Mouse (Mus musculus) CH12.LX (cell line): ENCODE measurements at regions not wholly inside any gene's neighbourhood (a gene's known extent, or its start where the extent isn't known, plus 50 kb on each side); places are given as distances from the start of the nearest gene placed in this dataset.

ENCODE experiments used
- DNase-seq: peaks from one replicate; pipeline ENCODE4 v3.0.0-alpha.2; 2013; ENCODE audit errors: extremely low read depth
- H3K27ac ChIP-seq: 2 replicates; pipeline ENCODE4 v1.5.1; 2012; ENCODE audit warnings: low read depth, mild to moderate bottlenecking, control low read depth, moderate library complexity; ENCODE audit not compliant: insufficient read depth
- H3K27me3 ChIP-seq: replicated peaks from 2 replicates; pipeline ENCODE3; 2012; ENCODE audit warnings: inconsistent platforms
- H3K36me3 ChIP-seq, 2 experiments: replicated peaks in 1 of 2; 2 replicates each; pipeline versions ENCODE3 to v1.6.1; 2012; ENCODE audit warnings: inconsistent platforms in 1 of 2, low read length in 1 of 2, mild to moderate bottlenecking in 1 of 2, mixed read lengths in 1 of 2, moderate library complexity in 1 of 2; ENCODE audit not compliant: control insufficient read depth in 1 of 2, insufficient read depth in 1 of 2
- H3K4me1 ChIP-seq, 2 experiments: 2 replicates each; pipeline ENCODE4 v1.6.1; 2012; ENCODE audit warnings: inconsistent platforms in 1 of 2, moderate library complexity in 1 of 2; ENCODE audit not compliant: insufficient read depth in 2 of 2, control insufficient read depth in 1 of 2
- H3K4me2 ChIP-seq: 2 replicates; pipeline ENCODE4 v1.6.1; 2012; ENCODE audit warnings: low read depth, mild to moderate bottlenecking, control low read depth; ENCODE audit not compliant: poor library complexity, insufficient read depth, severe bottlenecking
- H3K4me3 ChIP-seq, 3 experiments: fragments of 150-350 bp in 1 of 3; sonication (generic) in 1 of 3; replicated peaks in 1 of 3; 2 replicates each; pipeline versions ENCODE3 to v1.5.1; 2011 to 2012; ENCODE audit warnings: low read depth in 2 of 3, low read length in 2 of 3, mild to moderate bottlenecking in 2 of 3, moderate library complexity in 2 of 3, control low read depth in 1 of 3, improper control_type of control experiment in 1 of 3, inconsistent platforms in 1 of 3, mixed read lengths in 1 of 3; ENCODE audit not compliant: poor library complexity in 1 of 3
- H3K79me2 ChIP-seq: replicated peaks from 2 replicates; pipeline ENCODE4 v1.6.1; 2012; ENCODE audit warnings: mild to moderate bottlenecking, moderate library complexity; ENCODE audit not compliant: control insufficient read depth, poor library complexity, insufficient read depth, severe bottlenecking; ENCODE audit errors: extremely low read depth
- H3K9ac ChIP-seq: 2 replicates; pipeline ENCODE4 v1.6.1; 2012; ENCODE audit warnings: low read depth, mild to moderate bottlenecking, control low read depth, moderate library complexity; ENCODE audit not compliant: insufficient read depth
- H3K9me3 ChIP-seq: replicated peaks from 2 replicates; pipeline ENCODE3; 2012; ENCODE audit warnings: low read length, inconsistent platforms, mixed read lengths
- IRF4 ChIP-seq: IDR thresholded peaks from 2 replicates; pipeline ENCODE4 v1.6.1; 2014; ENCODE audit warnings: low read depth, mild to moderate bottlenecking, inconsistent platforms, low read length, improper control_type of control experiment
- JUN ChIP-seq: IDR thresholded peaks from 2 replicates; pipeline ENCODE4 v1.6.1; 2011; ENCODE audit warnings: low read depth, mild to moderate bottlenecking, low read length, improper control_type of control experiment, moderate library complexity; ENCODE audit not compliant: insufficient read depth
- KAT2A ChIP-seq: IDR thresholded peaks from 2 replicates; pipeline ENCODE4 v1.6.1; 2012; ENCODE audit warnings: low read length, improper control_type of control experiment, inconsistent platforms; ENCODE audit not compliant: insufficient replicate concordance
- MAFK ChIP-seq: IDR thresholded peaks from 2 replicates; pipeline ENCODE4 v1.6.1; 2011; ENCODE audit warnings: low read length, improper control_type of control experiment; ENCODE audit not compliant: insufficient replicate concordance
- MAX ChIP-seq: IDR thresholded peaks from 2 replicates; pipeline ENCODE4 v1.6.1; 2011; ENCODE audit warnings: low read length, improper control_type of control experiment
- MAZ ChIP-seq: IDR thresholded peaks from 2 replicates; pipeline ENCODE4 v1.6.1; 2012; ENCODE audit warnings: low read depth, mild to moderate bottlenecking, inconsistent platforms, low read length, improper control_type of control experiment, moderate library complexity
- MXI1 ChIP-seq: IDR thresholded peaks from 2 replicates; pipeline ENCODE4 v1.6.1; 2011; ENCODE audit warnings: mild to moderate bottlenecking, low read depth, low read length, improper control_type of control experiment
- NELFE ChIP-seq: IDR thresholded peaks from 2 replicates; pipeline ENCODE4 v1.6.1; 2011; ENCODE audit warnings: low read depth, low read length, improper control_type of control experiment
- NRF1 ChIP-seq: IDR thresholded peaks from 2 replicates; pipeline ENCODE4 v1.6.1; 2014; ENCODE audit warnings: low read depth, mild to moderate bottlenecking, inconsistent platforms, low read length, improper control_type of control experiment, moderate library complexity
- POLR2A ChIP-seq: IDR thresholded peaks from 2 replicates; pipeline ENCODE4 v1.6.1; 2011; ENCODE audit warnings: low read depth, mild to moderate bottlenecking, improper control_type of control experiment, low read length
- RAD21 ChIP-seq: IDR thresholded peaks from 2 replicates; pipeline ENCODE4 v1.6.1; 2011; ENCODE audit warnings: low read depth, mild to moderate bottlenecking, low read length, improper control_type of control experiment, moderate library complexity
- SMC3 ChIP-seq: IDR thresholded peaks from 2 replicates; pipeline ENCODE4 v1.6.1; 2011; ENCODE audit warnings: low read depth, low read length, improper control_type of control experiment
- TCF12 ChIP-seq: IDR thresholded peaks from 2 replicates; pipeline ENCODE4 v1.6.1; 2014; ENCODE audit warnings: low read depth, mild to moderate bottlenecking, inconsistent platforms, low read length, improper control_type of control experiment
- UBTF ChIP-seq: IDR thresholded peaks from 2 replicates; pipeline ENCODE4 v1.6.1; 2012; ENCODE audit warnings: low read depth, mild to moderate bottlenecking, inconsistent platforms, low read length, improper control_type of control experiment, moderate library complexity
- ZC3H11A ChIP-seq: IDR thresholded peaks from 2 replicates; pipeline ENCODE4 v1.6.1; 2012; ENCODE audit warnings: low read depth, mild to moderate bottlenecking, inconsistent platforms, low read length, improper control_type of control experiment
- ZMIZ1 ChIP-seq: IDR thresholded peaks from 2 replicates; pipeline ENCODE4 v1.6.1; 2012; ENCODE audit warnings: low read depth, mild to moderate bottlenecking, inconsistent platforms, low read length, improper control_type of control experiment
- dilution Hi-C: fragments of 300-500 bp; cut with MboI; formaldehyde crosslinking; loops from 2 replicates; pipeline ENCODE4 v1.14.3; 2020; ENCODE audit warnings: low sequenced_read_pairs; ENCODE audit not compliant: extremely low pct_unique_long_range_greater_than_20kb, extremely low pct_ligation_motif_present
- in situ Hi-C: fragments of 300-500 bp; cut with MboI; formaldehyde crosslinking; loops from 3 replicates; pipeline ENCODE4 v1.14.3; 2019; ENCODE audit warnings: low sequenced_read_pairs, low pct_ligation_motif_present, low pct_unique_long_range_greater_than_20kb, mixed read lengths

GRCm38 (mm10) chr12:91931586-91931985 lies 82.6 kb upstream of the Sel1l start:
- no peaks in the 10 kb centered on the region for H3K9me3 ChIP-seq
- H3K79me2 ChIP-seq, result no peaks in the 10 kb centered on the region
- no peak overlapping the region for H3K4me2 ChIP-seq
- DNase-seq, result no peak
- H3K4me3 ChIP-seq, result no peak overlapping the region
- no peaks in the 10 kb centered on the region for H3K36me3 ChIP-seq
- no peak for TF ChIP-seq NRF1
- TF ChIP-seq NELFE, result no peak
- no peak for TF ChIP-seq SMC3
- no peak for TF ChIP-seq JUN
- TF ChIP-seq POLR2A, result no peak
- no peak for TF ChIP-seq TCF12
- no peak for TF ChIP-seq MAZ
- TF ChIP-seq IRF4, result no peak
- dilution Hi-C loops (no loop called here), in situ Hi-C loops (no loop called here)
- no peaks in the 10 kb centered on the region for H3K4me1 ChIP-seq
- H3K27me3 ChIP-seq, result no peaks in the 10 kb centered on the region
- no peak overlapping the region for H3K27ac ChIP-seq
- no peak overlapping the region for H3K9ac ChIP-seq

- Histone ChIP-seq H3K27ac (no peak overlapping the region), H3K27me3 (no peaks in the 10 kb centered on the region), H3K79me2 (no peaks in the 10 kb centered on the region), H3K4me1 (no peaks in the 10 kb centered on the region), H3K9ac (no peak overlapping the region), H3K9me3 (no peaks in the 10 kb centered on the region)
- no peak for DNase-seq
- no peak for TF ChIP-seq ZMIZ1
- TF ChIP-seq RAD21, result no peak
- no peak for TF ChIP-seq MXI1
- TF ChIP-seq TCF12, result no peak
- no peak for TF ChIP-seq UBTF
- TF ChIP-seq ZC3H11A, result no peak
- no peak for TF ChIP-seq KAT2A
- TF ChIP-seq MAX, result no peak
- no peak for TF ChIP-seq MAFK
- no peak for TF ChIP-seq NRF1
- no peak for TF ChIP-seq SMC3
- TF ChIP-seq, all 38 proteins: peak for 0
- dilution Hi-C loops, result no loop called here
- Histone ChIP-seq H3K36me3 (no peaks in the 10 kb centered on the region), H3K4me3 (no peak overlapping the region), H3K4me2 (no peak overlapping the region)
- in situ Hi-C loops, result no loop called here
Measured at GRCm38 (mm10) chr12:91929386-91930054, 80.6 kb upstream of the Sel1l start.
